Mouse (Mus musculus) MEL (cell line): Measurements from ENCODE around the gene Mfsd8. TPM values are rescaled to one million over a fixed set of nuclear protein-coding genes. Genes with fewer than 3 reads are reported as not detected.

Experiments used
- DNase-seq: peaks from one replicate; pipeline ENCODE4 v3.0.0; 2011; ENCODE audit warnings: low read depth, low spot score
- H3K27ac ChIP-seq: 2 replicates; pipeline ENCODE4 v1.5.1; 2012; ENCODE audit warnings: low read depth, mild to moderate bottlenecking, control low read depth, low read length, moderate library complexity; ENCODE audit not compliant: control insufficient read depth
- H3K27me3 ChIP-seq, 2 experiments: fragments of 150-350 bp in 1 of 2; sonication (generic) in 1 of 2; 2 replicates each; pipeline ENCODE4 v1.6.1; 2012; ENCODE audit warnings: low read length in 2 of 2, mild to moderate bottlenecking in 2 of 2, improper control_type of control experiment in 1 of 2, moderate library complexity in 1 of 2; ENCODE audit not compliant: insufficient read depth in 2 of 2, control insufficient read depth in 1 of 2
- H3K36me3 ChIP-seq, 2 experiments: 2 replicates each; pipeline ENCODE4 v1.6.1; 2012 to 2014; ENCODE audit warnings: low read length in 2 of 2, improper control_type of control experiment in 1 of 2, inconsistent platforms in 1 of 2, mild to moderate bottlenecking in 1 of 2; ENCODE audit not compliant: insufficient read depth in 2 of 2, control insufficient read depth in 1 of 2
- H3K4me1 ChIP-seq, 2 experiments: fragments of 150-350 bp in 1 of 2; sonication (generic) in 1 of 2; 2 replicates each; pipeline ENCODE4 v1.6.1; 2012; ENCODE audit warnings: low read length in 2 of 2, improper control_type of control experiment in 1 of 2, mild to moderate bottlenecking in 1 of 2; ENCODE audit not compliant: insufficient read depth in 2 of 2, control insufficient read depth in 1 of 2
- H3K4me3 ChIP-seq, 2 experiments: fragments of 150-350 bp in 1 of 2; sonication (generic) in 1 of 2; 2 replicates each; pipeline ENCODE4 v1.5.1; 2012; ENCODE audit warnings: low read depth in 2 of 2, low read length in 2 of 2, mild to moderate bottlenecking in 2 of 2, moderate library complexity in 2 of 2, control low read depth in 1 of 2, improper control_type of control experiment in 1 of 2; ENCODE audit not compliant: control insufficient read depth in 1 of 2, insufficient read depth in 1 of 2
- H3K79me2 ChIP-seq: 2 replicates; pipeline ENCODE4 v1.6.1; 2012; ENCODE audit warnings: mild to moderate bottlenecking, low read length, moderate library complexity; ENCODE audit not compliant: control insufficient read depth, poor library complexity, insufficient read depth
- H3K9ac ChIP-seq: 2 replicates; pipeline ENCODE4 v1.6.1; 2012; ENCODE audit warnings: low read depth, mild to moderate bottlenecking, control low read depth, low read length, moderate library complexity; ENCODE audit not compliant: control insufficient read depth, poor library complexity, severe bottlenecking
- H3K9me3 ChIP-seq: fragments of 150-350 bp; sonication (generic); replicated peaks from 2 replicates; pipeline ENCODE4 v1.6.1; 2012; ENCODE audit warnings: mild to moderate bottlenecking, low read length, improper control_type of control experiment, moderate library complexity; ENCODE audit not compliant: insufficient read depth
- E2F4 ChIP-seq: IDR thresholded peaks from 2 replicates; pipeline ENCODE4 v1.6.1; 2011; ENCODE audit warnings: low read depth, low read length, improper control_type of control experiment, borderline replicate concordance
- ELF1 ChIP-seq: IDR thresholded peaks from 2 replicates; pipeline ENCODE4 v1.6.1; 2014; ENCODE audit warnings: low read depth, mild to moderate bottlenecking, inconsistent platforms, low read length, improper control_type of control experiment, moderate library complexity
- EP300 ChIP-seq, 2 experiments: IDR thresholded peaks; 2 replicates each; pipeline ENCODE4 v1.6.1; 2011; ENCODE audit warnings: improper control_type of control experiment in 2 of 2, low read length in 2 of 2, low read depth in 1 of 2, mild to moderate bottlenecking in 1 of 2
- HCFC1 ChIP-seq: IDR thresholded peaks from 2 replicates; pipeline ENCODE4 v1.6.1; 2012; ENCODE audit warnings: low read depth, mild to moderate bottlenecking, inconsistent platforms, low read length, improper control_type of control experiment, moderate library complexity
- KAT2A ChIP-seq: conservative IDR thresholded peaks from 2 replicates; pipeline ENCODE4 v1.6.1; 2012; ENCODE audit warnings: low read depth, low read length, improper control_type of control experiment, inconsistent platforms
- MAX ChIP-seq: IDR thresholded peaks from 2 replicates; pipeline ENCODE4 v1.6.1; 2011; ENCODE audit warnings: low read length, improper control_type of control experiment
- MEF2A ChIP-seq: IDR thresholded peaks from 2 replicates; pipeline ENCODE4 v1.6.1; 2014; ENCODE audit warnings: low read depth, mild to moderate bottlenecking, inconsistent platforms, low read length, improper control_type of control experiment; ENCODE audit not compliant: poor library complexity, insufficient replicate concordance, severe bottlenecking; ENCODE audit errors: extremely low read depth
- NRF1 ChIP-seq: IDR thresholded peaks from 2 replicates; pipeline ENCODE4 v1.6.1; 2014; ENCODE audit warnings: low read depth, mild to moderate bottlenecking, inconsistent platforms, low read length, improper control_type of control experiment, moderate library complexity; ENCODE audit not compliant: poor library complexity, insufficient read depth, severe bottlenecking
- POLR2AphosphoS2 ChIP-seq: IDR thresholded peaks from 2 replicates; pipeline ENCODE4 v1.6.1; 2011; ENCODE audit warnings: low read length, improper control_type of control experiment
- RAD21 ChIP-seq: IDR thresholded peaks from 2 replicates; pipeline ENCODE4 v1.6.1; 2011; ENCODE audit warnings: mild to moderate bottlenecking, low read depth, low read length, improper control_type of control experiment
- RCOR1 ChIP-seq: IDR thresholded peaks from 2 replicates; pipeline ENCODE4 v1.6.1; 2012; ENCODE audit warnings: low read depth, mild to moderate bottlenecking, inconsistent platforms, low read length, improper control_type of control experiment
- SIN3A ChIP-seq: IDR thresholded peaks from 2 replicates; pipeline ENCODE4 v1.6.1; 2012; ENCODE audit warnings: low read length, improper control_type of control experiment, inconsistent platforms
- TCF12 ChIP-seq: IDR thresholded peaks from 2 replicates; pipeline ENCODE4 v1.6.1; 2014; ENCODE audit warnings: low read depth, mild to moderate bottlenecking, inconsistent platforms, low read length, improper control_type of control experiment, moderate library complexity
- UBTF ChIP-seq: IDR thresholded peaks from 2 replicates; pipeline ENCODE4 v1.6.1; 2012; ENCODE audit warnings: low read depth, mild to moderate bottlenecking, inconsistent platforms, low read length, improper control_type of control experiment, moderate library complexity, borderline replicate concordance; ENCODE audit not compliant: insufficient read depth
- USF2 ChIP-seq, 2 experiments: IDR thresholded peaks; 2 replicates each; pipeline ENCODE4 v1.6.1; 2011 to 2012; ENCODE audit warnings: improper control_type of control experiment in 2 of 2, low read length in 2 of 2, borderline replicate concordance in 1 of 2, inconsistent platforms in 1 of 2, low read depth in 1 of 2, mild to moderate bottlenecking in 1 of 2; ENCODE audit not compliant: insufficient read depth in 1 of 2
- ZKSCAN1 ChIP-seq: IDR thresholded peaks from 2 replicates; pipeline ENCODE4 v1.6.1; 2012; ENCODE audit warnings: low read depth, mild to moderate bottlenecking, inconsistent platforms, low read length, improper control_type of control experiment, moderate library complexity
- polyA plus RNA-seq, 2 experiments: library from polyadenylated mRNA; stranded (reverse) in 1 of 2; unstranded in 1 of 2; fragments of >175 nt in 1 of 2; fragments of >200 nt in 1 of 2; gene quantifications; 2 replicates each; pipeline versions ENCODE4 v1.2.1 to v1.2.4; 2012; ENCODE audit warnings: low replicate concordance in 2 of 2, low read depth in 1 of 2; ENCODE audit not compliant: insufficient read length in 2 of 2, insufficient read depth in 1 of 2, missing spikeins in 1 of 2
- total RNA-seq: library from RNA; depleted of rRNA; stranded (reverse); fragments of 300-350 nt; gene quantifications from 2 replicates; pipeline ENCODE4 v1.2.3, GENCODE M21; 2012

Mfsd8 gene
- total and polyA plus RNA-seq, 3 experiments, result 4.0 to 6.4 TPM; not detected in 1

GRCm38 (mm10) chr3:40813275-40813674, 33.4 kb downstream of the Mfsd8 start:
- TF ChIP-seq POLR2AphosphoS2 (no peak), NRF1 (no peak)
- Histone ChIP-seq H3K4me1 (no peaks in the 10 kb centered on the region), H3K36me3 (peaks cover 0 to 60% of the 10 kb centered on the region in 2 experiments; a peak in 2 of 4 replicates), H3K27me3 (no peaks in the 10 kb centered on the region), H3K27ac (no peak overlapping the region), H3K4me3 (no peak overlapping the region), H3K9ac (no peak overlapping the region), H3K79me2 (no peaks in the 10 kb centered on the region), H3K9me3 (no peaks in the 10 kb centered on the region)
- no peak for DNase-seq

GRCm38 (mm10) chr3:40809894-40810293, 36.8 kb downstream of the Mfsd8 start:
- no peak overlapping the region for H3K9ac ChIP-seq
- TF ChIP-seq E2F4, result no peak
- peaks cover 14 to 71% of the 10 kb centered on the region in 2 experiments for H3K36me3 ChIP-seq
- peaks cover 0 to 4% of the 10 kb centered on the region in 2 experiments; a peak in 2 of 4 replicates for H3K4me1 ChIP-seq
- H3K27me3 ChIP-seq, result no peaks in the 10 kb centered on the region
- H3K79me2 ChIP-seq, result peaks cover 11% of the 10 kb centered on the region
- no peak overlapping the region for H3K27ac ChIP-seq
- DNase-seq, result no peak
- no peak overlapping the region for H3K4me3 ChIP-seq
- H3K9me3 ChIP-seq, result no peaks in the 10 kb centered on the region

- H3K4me3 ChIP-seq, result no peak overlapping the region
- H3K27me3 ChIP-seq, result no peaks in the 10 kb centered on the region
- H3K9me3 ChIP-seq, result no peaks in the 10 kb centered on the region
- DNase-seq, result no peak
- peaks cover 14% of the 10 kb centered on the region for H3K79me2 ChIP-seq
- no peak for TF ChIP-seq HCFC1
- no peak for TF ChIP-seq USF2 (IDR thresholded peaks at IDR 0.05; ENCODE audit: borderline replicate concordance in 1 of 2, insufficient read depth in 1 of 2, low read depth in 1 of 2, low read length in 2 of 2)
- no peak for TF ChIP-seq RCOR1
- 0 out of 2 replicates have a peak, but pooled peaks have one; percentile 7 for TF ChIP-seq ELF1
- TF ChIP-seq KAT2A, result no peak
- peaks cover 0 to 4% of the 10 kb centered on the region in 2 experiments; a peak in 2 of 4 replicates for H3K4me1 ChIP-seq
- H3K27ac ChIP-seq, result no peak overlapping the region
- H3K9ac ChIP-seq, result no peak overlapping the region
- peaks cover 19 to 74% of the 10 kb centered on the region in 2 experiments for H3K36me3 ChIP-seq
Measured at GRCm38 (mm10) chr3:40808686-40809085, 38.0 kb downstream of the Mfsd8 start.

- Histone ChIP-seq H3K9ac (no peak overlapping the region), H3K27ac (no peak overlapping the region), H3K9me3 (no peaks in the 10 kb centered on the region), H3K27me3 (no peaks in the 10 kb centered on the region), H3K4me1 (peaks cover 0 to 12% of the 10 kb centered on the region in 2 experiments; a peak in 2 of 4 replicates), H3K36me3 (peaks cover 31 to 73% of the 10 kb centered on the region in 2 experiments), H3K4me3 (no peak overlapping the region), H3K79me2 (peaks cover 21% of the 10 kb centered on the region)
- TF ChIP-seq NRF1 (no peak), EP300 (IDR thresholded peaks at IDR 0.05; ENCODE audit: low read depth in 1 of 2, low read length in 2 of 2) (no peak), POLR2AphosphoS2 (no peak), TCF12 (no peak), MAX (no peak), MEF2A (no peak), KAT2A (no peak), ELF1 (no peak), UBTF (no peak), SIN3A (no peak), ZKSCAN1 (no peak), RAD21 (no peak)
- peak; percentile 32 for DNase-seq
Measured at GRCm38 (mm10) chr3:40806871-40807270, 39.8 kb downstream of the Mfsd8 start.
